Mouse (Mus musculus): Measurements from ENCODE around the gene Tsc2. TPM values are rescaled to one million over a fixed set of nuclear protein-coding genes. Genes with fewer than 3 reads are reported as not detected.

Gene Tsc2
- total and polyA plus RNA-seq, 2 experiments from 2014 or later = 34.4 to 55.4 TPM

DNA sequence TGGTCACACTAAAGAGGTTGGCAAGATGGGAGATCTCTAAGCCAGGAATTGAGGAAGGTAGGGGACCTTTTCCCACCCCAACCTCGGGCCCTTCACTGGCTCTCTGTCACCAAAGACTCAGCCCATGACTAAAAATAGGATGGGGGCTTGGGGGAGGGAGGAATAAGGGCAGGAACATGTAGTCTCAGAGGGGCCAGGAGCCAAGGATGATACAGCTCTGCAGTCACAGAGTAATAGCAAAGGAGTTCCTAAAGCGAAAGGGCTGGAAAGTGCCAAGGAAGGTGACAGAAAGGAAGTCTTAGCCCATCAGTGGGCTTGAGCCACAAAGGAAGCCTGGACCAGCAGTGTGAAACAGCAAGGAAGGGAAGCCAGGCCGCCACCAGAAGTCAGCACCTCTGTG, 19.4 kb upstream of the Tsc2 start:
- Histone ChIP-seq H3K27me3 (ENCODE audit: control insufficient read depth, insufficient read depth, low read length) (peaks cover 15% of the 10 kb centered on the region), H3K36me3 (replicated peaks; ENCODE audit: control insufficient read depth, insufficient read depth, low read length) (no peaks in the 10 kb centered on the region), H3K4me3 (ENCODE audit: low read depth, low read length) (no peak overlapping the region), H3K9ac (replicated peaks; ENCODE audit: low read depth, low read length) (no peak overlapping the region), H3K4me1 (ENCODE audit: control insufficient read depth, insufficient read depth) (peaks cover 4% of the 10 kb centered on the region; the same call in 1 of the 2 replicates), H3K4me2 (ENCODE audit: low read depth, low read length) (no peak overlapping the region), H3K9me3 (replicated peaks; ENCODE audit: control insufficient read depth, low read length) (no peaks in the 10 kb centered on the region), H3K27ac (ENCODE audit: low read depth) (no peak overlapping the region)
- no peak for DNase-seq (ENCODE audit: low spot score)
- ATAC-seq (ENCODE audit: insufficient read depth, low read depth) = no peak
- WGBS = 40% methylated on average over 3 of the region's 3 CpGs
- TF ChIP-seq EP300 (IDR thresholded peaks at IDR 0.05; ENCODE audit: low read depth) (no peak), CTCF (IDR thresholded peaks at IDR 0.05; ENCODE audit: low read depth) (no peak)

DNA sequence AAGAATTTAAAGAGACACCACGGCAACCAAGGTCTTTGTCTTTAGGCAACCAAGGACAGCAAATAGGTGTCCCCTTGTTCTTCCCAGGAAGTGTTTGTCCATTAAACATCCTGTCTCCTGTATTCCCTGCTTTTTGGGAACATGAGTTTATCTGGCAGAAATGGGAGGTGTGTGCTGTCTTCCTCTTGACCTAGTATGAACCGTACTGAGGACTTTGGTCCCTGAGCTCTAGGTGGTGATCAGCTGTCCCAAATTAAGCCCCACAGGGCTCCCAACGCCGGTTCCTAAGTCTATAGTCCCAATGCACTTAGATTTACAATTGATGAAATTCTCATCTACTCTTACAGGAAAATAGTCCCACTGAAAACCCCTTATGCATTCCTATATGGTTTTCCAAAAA, 18.3 kb upstream of the Tsc2 start:
- H3K9ac ChIP-seq (replicated peaks; ENCODE audit: low read depth, low read length) = no peak overlapping the region
- no peak for DNase-seq (ENCODE audit: low spot score)
- no peak overlapping the region for H3K27ac ChIP-seq (ENCODE audit: low read depth)
- H3K4me2 ChIP-seq (ENCODE audit: low read depth, low read length) = peak overlapping the region; percentile 97
- no peaks in the 10 kb centered on the region for H3K36me3 ChIP-seq (replicated peaks; ENCODE audit: control insufficient read depth, insufficient read depth, low read length)
- TF ChIP-seq CTCF (IDR thresholded peaks at IDR 0.05; ENCODE audit: low read depth) = no peak
- no peak for TF ChIP-seq EP300 (IDR thresholded peaks at IDR 0.05; ENCODE audit: low read depth)
- peak overlapping the region; percentile 81; the same call in 1 of the 2 replicates for H3K4me3 ChIP-seq (ENCODE audit: low read depth, low read length)
- 78% methylated on average over 4 of the region's 4 CpGs for WGBS
- H3K9me3 ChIP-seq (replicated peaks; ENCODE audit: control insufficient read depth, low read length) = no peaks in the 10 kb centered on the region
- ATAC-seq (ENCODE audit: insufficient read depth, low read depth) = no peak
- H3K27me3 ChIP-seq (ENCODE audit: control insufficient read depth, insufficient read depth, low read length) = peaks cover 7% of the 10 kb centered on the region; the same call in 1 of the 2 replicates
- peaks cover 4% of the 10 kb centered on the region; the same call in 1 of the 2 replicates for H3K4me1 ChIP-seq (ENCODE audit: control insufficient read depth, insufficient read depth)

DNA sequence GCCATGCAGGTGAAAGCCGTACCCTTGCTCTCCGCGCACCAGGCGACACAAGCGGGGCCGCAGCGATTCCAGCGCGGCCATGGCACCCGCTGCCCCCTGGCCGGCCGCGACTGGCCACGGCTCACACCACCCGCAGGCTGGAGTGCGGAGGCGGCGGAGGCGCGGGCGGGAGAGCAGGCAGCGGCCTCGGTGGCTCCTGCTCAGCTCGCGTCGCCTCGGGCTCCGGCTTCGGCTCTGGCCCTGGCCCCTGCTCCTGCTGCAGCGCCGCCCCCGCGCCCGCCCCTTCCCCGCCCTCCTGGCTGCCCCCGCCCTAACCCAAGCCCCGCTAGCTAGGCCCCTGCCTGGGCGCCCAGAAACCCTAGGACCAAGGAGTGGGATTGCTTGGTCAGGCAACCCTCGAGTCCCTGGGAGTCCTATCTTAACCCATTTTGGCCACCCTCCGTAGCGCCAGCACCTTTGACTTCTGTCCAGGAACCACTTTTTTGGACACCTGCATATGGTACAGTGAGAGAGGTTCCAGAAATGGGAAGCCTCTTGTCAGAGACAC, 17.7 kb upstream of the Tsc2 start, which contains the start of gene Slc9a3r2:
TSS of gene Slc9a3r2 (minus strand) at position 258 of the 547 bp plus-strand sequence.
- H3K36me3 ChIP-seq (replicated peaks; ENCODE audit: control insufficient read depth, insufficient read depth, low read length) = no peaks in the 10 kb centered on the region
- H3K9me3 ChIP-seq (replicated peaks; ENCODE audit: control insufficient read depth, low read length) = no peaks in the 10 kb centered on the region
- DNase-seq (ENCODE audit: low spot score) (no peak), ATAC-seq (ENCODE audit: insufficient read depth, low read depth) (peak; percentile 50)
- no peak for TF ChIP-seq CTCF (IDR thresholded peaks at IDR 0.05; ENCODE audit: low read depth)
- TF ChIP-seq EP300 (IDR thresholded peaks at IDR 0.05; ENCODE audit: low read depth) = no peak
- peaks cover 7% of the 10 kb centered on the region; the same call in 1 of the 2 replicates for H3K27me3 ChIP-seq (ENCODE audit: control insufficient read depth, insufficient read depth, low read length)
- WGBS = 1% methylated on average over 35 of the region's 41 CpGs
- peak within 1 kb of the TSS; percentile 97 for H3K4me2 ChIP-seq (ENCODE audit: low read depth, low read length)
- peaks cover 4% of the 10 kb centered on the region; the same call in 1 of the 2 replicates for H3K4me1 ChIP-seq (ENCODE audit: control insufficient read depth, insufficient read depth)
- H3K9ac ChIP-seq (replicated peaks; ENCODE audit: low read depth, low read length) = peak within 1 kb of the TSS; percentile 83
- peak within 1 kb of the TSS; percentile 82 for H3K27ac ChIP-seq (ENCODE audit: low read depth)
- H3K4me3 ChIP-seq (ENCODE audit: low read depth, low read length) = peak within 1 kb of the TSS; percentile 81

DNA sequence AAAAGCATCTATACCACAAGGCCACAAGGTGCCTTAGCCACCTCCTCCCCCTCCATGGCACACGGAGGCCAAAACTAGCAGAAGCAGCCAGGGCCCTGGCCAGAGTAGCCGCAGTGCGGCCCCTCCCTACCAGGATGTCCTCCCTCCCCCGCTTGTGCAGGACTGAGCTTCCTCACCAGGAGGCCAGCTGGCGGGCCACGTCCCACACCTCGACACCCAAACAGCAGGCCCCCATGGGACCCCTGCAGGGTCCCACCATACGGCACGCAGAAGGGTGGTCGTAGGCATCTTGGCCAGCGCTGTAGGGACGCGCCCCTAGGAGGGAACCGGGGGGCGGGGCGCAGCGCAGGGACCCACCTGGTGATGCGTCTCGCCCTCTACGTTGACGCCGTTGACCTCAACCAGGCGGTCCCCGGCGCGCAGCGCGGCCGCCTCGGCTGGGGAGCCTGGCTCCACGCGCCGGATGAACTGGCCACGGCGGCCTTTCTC, 17.2 kb upstream of the Tsc2 start:
- H3K9ac ChIP-seq (replicated peaks; ENCODE audit: low read depth, low read length) = peak overlapping the region; percentile 83
- ATAC-seq (ENCODE audit: insufficient read depth, low read depth) = peak; percentile 25
- peaks cover 7% of the 10 kb centered on the region; the same call in 1 of the 2 replicates for H3K27me3 ChIP-seq (ENCODE audit: control insufficient read depth, insufficient read depth, low read length)
- peak overlapping the region; percentile 82 for H3K27ac ChIP-seq (ENCODE audit: low read depth)
- peak overlapping the region; percentile 97 for H3K4me2 ChIP-seq (ENCODE audit: low read depth, low read length)
- no peaks in the 10 kb centered on the region for H3K9me3 ChIP-seq (replicated peaks; ENCODE audit: control insufficient read depth, low read length)
- H3K4me1 ChIP-seq (ENCODE audit: control insufficient read depth, insufficient read depth) = peaks cover 6% of the 10 kb centered on the region; the same call in 1 of the 2 replicates
- DNase-seq (ENCODE audit: low spot score) = no peak
- no peak for TF ChIP-seq EP300 (IDR thresholded peaks at IDR 0.05; ENCODE audit: low read depth)
- no peaks in the 10 kb centered on the region for H3K36me3 ChIP-seq (replicated peaks; ENCODE audit: control insufficient read depth, insufficient read depth, low read length)
- H3K4me3 ChIP-seq (ENCODE audit: low read depth, low read length) = peak overlapping the region; percentile 81
- WGBS = 1% methylated on average over 35 of the region's 35 CpGs

DNA sequence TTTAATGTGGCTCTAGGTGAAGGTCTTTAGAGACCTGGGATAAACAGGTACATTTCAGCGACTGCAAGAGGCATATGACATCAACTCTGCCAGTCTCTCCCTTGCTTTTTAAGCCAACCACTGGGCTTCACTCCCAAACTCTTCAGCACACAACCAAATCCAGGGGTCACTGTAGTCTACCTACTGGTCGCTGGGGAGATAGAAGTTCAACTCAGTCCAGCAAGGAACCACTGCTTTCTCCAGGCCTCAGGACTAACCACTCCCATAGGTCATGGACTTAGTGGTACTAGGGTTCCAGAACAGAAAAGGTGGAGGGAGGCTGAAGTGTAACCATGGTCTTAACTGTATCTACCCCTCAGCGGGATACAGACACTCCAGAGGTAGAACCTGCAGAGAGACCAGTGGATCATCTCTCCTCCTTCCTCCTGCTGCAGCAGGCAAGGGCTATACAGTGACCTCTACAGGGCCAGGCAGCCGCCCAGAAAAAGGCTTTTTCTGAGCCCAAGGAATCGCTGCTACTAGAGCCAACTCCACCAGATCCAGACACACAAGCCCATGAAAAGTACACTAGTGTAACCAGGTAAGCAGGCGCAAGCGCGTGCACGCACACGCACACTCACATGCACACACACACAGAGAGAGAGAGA, 16.4 kb upstream of the Tsc2 start:
- TF ChIP-seq EP300 (IDR thresholded peaks at IDR 0.05; ENCODE audit: low read depth) (no peak), CTCF (IDR thresholded peaks at IDR 0.05; ENCODE audit: low read depth) (no peak)
- no peak for ATAC-seq (ENCODE audit: insufficient read depth, low read depth)
- Histone ChIP-seq H3K27ac (ENCODE audit: low read depth) (peak overlapping the region; percentile 91), H3K36me3 (replicated peaks; ENCODE audit: control insufficient read depth, insufficient read depth, low read length) (no peaks in the 10 kb centered on the region), H3K4me3 (ENCODE audit: low read depth, low read length) (peak overlapping the region; percentile 81), H3K4me1 (ENCODE audit: control insufficient read depth, insufficient read depth) (peaks cover 13% of the 10 kb centered on the region; the same call in 1 of the 2 replicates), H3K9me3 (replicated peaks; ENCODE audit: control insufficient read depth, low read length) (no peaks in the 10 kb centered on the region), H3K27me3 (ENCODE audit: control insufficient read depth, insufficient read depth, low read length) (peaks cover 7% of the 10 kb centered on the region; the same call in 1 of the 2 replicates), H3K4me2 (ENCODE audit: low read depth, low read length) (peak overlapping the region; percentile 97), H3K9ac (replicated peaks; ENCODE audit: low read depth, low read length) (peak overlapping the region; percentile 83)
- 75% methylated on average over 10 of the region's 10 CpGs for WGBS
- DNase-seq (ENCODE audit: low spot score) = no peak
